Mouse (Mus musculus): ENCODE measurements around the gene Unc79.

DNA sequence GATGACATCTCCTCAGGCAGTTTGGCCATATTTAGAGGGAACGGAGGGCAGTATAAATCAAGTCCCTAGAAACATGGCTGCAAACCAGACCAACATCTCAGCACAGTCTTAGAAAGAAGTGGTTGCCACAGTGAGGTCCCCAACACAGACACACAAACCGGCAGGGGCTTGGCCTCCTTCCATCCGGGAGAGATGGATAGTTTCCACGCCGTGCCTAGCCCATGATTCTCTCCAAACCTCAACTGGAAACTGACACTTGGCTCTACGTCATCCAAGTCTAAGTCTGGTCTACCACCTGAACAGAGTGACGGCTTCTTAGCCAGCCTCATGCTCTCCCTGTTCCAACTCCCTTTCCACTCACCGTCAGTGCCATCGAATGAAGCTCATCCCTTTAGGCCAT, 275.0 kb downstream of the Unc79 start:
- TF ChIP-seq POLR2A (IDR thresholded peaks at IDR 0.05; ENCODE audit: insufficient read depth, low read depth, low read length) (no peak), CTCF (IDR thresholded peaks at IDR 0.05; ENCODE audit: insufficient read depth, low read depth, low read length) (no peak)
